Mouse (Mus musculus) lung, postnatal 0 days (tissue): ENCODE measurements around the gene Cacna1a. TPM values are rescaled to one million over a fixed set of nuclear protein-coding genes. Genes with fewer than 3 reads are reported as not detected.

Experiments used
- ATAC-seq: fragments of 200-750 bp; cut with Nextera tagmentation; 2 replicates; pipeline ENCODE4 v1.8.0; 2017; ENCODE audit warnings: moderate library complexity
- DNase-seq: peaks from one replicate; pipeline ENCODE4 v3.0.0-alpha.2; 2016; ENCODE audit warnings: low spot score
- H3K27ac ChIP-seq: fragments of 300-500 bp; sonication (generic); 2 replicates; pipeline ENCODE4 v1.5.1; 2014; ENCODE audit warnings: antibody characterized with exemption, mild to moderate bottlenecking, low read length, mixed read lengths
- H3K27me3 ChIP-seq: fragments of 300-500 bp; sonication (generic); replicated peaks from 2 replicates; pipeline ENCODE4 v1.6.1; 2014; ENCODE audit warnings: low read length, mixed read lengths; ENCODE audit not compliant: insufficient read depth
- H3K36me3 ChIP-seq: fragments of 300-500 bp; sonication (generic); 2 replicates; pipeline ENCODE4 v1.6.1; 2014; ENCODE audit warnings: low read length, mixed read lengths; ENCODE audit not compliant: insufficient read depth
- H3K4me1 ChIP-seq: fragments of 300-500 bp; sonication (generic); 2 replicates; pipeline ENCODE4 v1.6.1; 2014; ENCODE audit warnings: antibody characterized with exemption, low read depth, low read length, mixed read lengths; ENCODE audit not compliant: insufficient read depth
- H3K4me2 ChIP-seq: fragments of 300-500 bp; sonication (generic); replicated peaks from 2 replicates; pipeline ENCODE4 v1.6.1; 2014; ENCODE audit warnings: low read depth, mild to moderate bottlenecking, low read length, moderate library complexity, mixed read lengths
- H3K4me3 ChIP-seq: fragments of 300-500 bp; sonication (generic); 2 replicates; pipeline ENCODE4 v1.5.1; 2014; ENCODE audit warnings: low read depth, low read length
- H3K9ac ChIP-seq: fragments of 300-500 bp; sonication (generic); replicated peaks from 2 replicates; pipeline ENCODE4 v1.6.1; 2014; ENCODE audit warnings: low read depth, mild to moderate bottlenecking
- H3K9me3 ChIP-seq: fragments of 300-500 bp; sonication (generic); 2 replicates; pipeline ENCODE4 v1.6.1; 2016; ENCODE audit warnings: low read length, mixed read lengths
- CTCF ChIP-seq: IDR thresholded peaks from 2 replicates; pipeline ENCODE4 v1.5.1; 2016; ENCODE audit warnings: antibody characterized with exemption, mild to moderate bottlenecking
- EP300 ChIP-seq: IDR thresholded peaks from 2 replicates; pipeline ENCODE4 v1.6.1; 2016; ENCODE audit warnings: antibody characterized with exemption, mild to moderate bottlenecking, control low read depth
- WGBS: fragments of 180-500 bp; shearing (Covaris S2); extraction: QIAGEN DNeasy Blood & Tissue Kit; methylation state at CpG from one replicate; pipeline ENCODE4 v1.1.7; 2014; 5-methylcytosine and 5-hydroxymethylcytosine counted together
- polyA plus RNA-seq: library from polyadenylated mRNA; unstranded; fragments of >200 nt; fragmentation: Nextera tagmentation; extraction: Ambion mirVana; gene quantifications from 2 replicates; pipeline ENCODE4 v1.2.1, GENCODE M21; 2015

Gene Cacna1a
- polyA plus RNA-seq, 1 experiment from 2014 or later: 3.3 TPM

GRCm38 (mm10) chr8:84429492-84429891, 41.3 kb downstream of the Cacna1a start:
- ATAC-seq (no peak), DNase-seq (no peak)
- H3K9ac ChIP-seq: no peak overlapping the region
- 22% methylated on average over 5 of the region's 5 CpGs for WGBS
- H3K9me3 ChIP-seq: no peaks in the 10 kb centered on the region
- no peak overlapping the region for H3K4me2 ChIP-seq
- no peaks in the 10 kb centered on the region for H3K36me3 ChIP-seq
- no peaks in the 10 kb centered on the region for H3K4me1 ChIP-seq
- no peak overlapping the region for H3K27ac ChIP-seq
- TF ChIP-seq EP300: no peak
- TF ChIP-seq CTCF: no peak
- H3K4me3 ChIP-seq: no peak overlapping the region
- H3K27me3 ChIP-seq: no peaks in the 10 kb centered on the region

GRCm38 (mm10) chr8:84435370-84435769, 47.1 kb downstream of the Cacna1a start:
- H3K9ac ChIP-seq: no peak overlapping the region
- H3K27ac ChIP-seq: no peak overlapping the region
- no peaks in the 10 kb centered on the region for H3K9me3 ChIP-seq
- TF ChIP-seq EP300 (no peak), CTCF (no peak)
- H3K4me3 ChIP-seq: no peak overlapping the region
- no peak overlapping the region for H3K4me2 ChIP-seq
- no peak for ATAC-seq
- no peaks in the 10 kb centered on the region for H3K4me1 ChIP-seq
- no peaks in the 10 kb centered on the region for H3K27me3 ChIP-seq
- 51% methylated on average over 10 of the region's 10 CpGs for WGBS
- H3K36me3 ChIP-seq: no peaks in the 10 kb centered on the region
- no peak for DNase-seq

GRCm38 (mm10) chr8:84439813-84440212, 51.6 kb downstream of the Cacna1a start:
- Histone ChIP-seq H3K4me1 (no peaks in the 10 kb centered on the region), H3K27ac (no peak overlapping the region), H3K4me3 (no peak overlapping the region), H3K9ac (no peak overlapping the region), H3K4me2 (no peak overlapping the region), H3K27me3 (no peaks in the 10 kb centered on the region), H3K9me3 (no peaks in the 10 kb centered on the region), H3K36me3 (no peaks in the 10 kb centered on the region)
- ATAC-seq (no peak), DNase-seq (no peak)
- TF ChIP-seq EP300: no peak
- TF ChIP-seq CTCF: no peak
- 79% methylated on average over 7 of the region's 7 CpGs for WGBS

GRCm38 (mm10) chr8:84442043-84442442, 53.8 kb downstream of the Cacna1a start:
- TF ChIP-seq EP300: no peak
- DNase-seq: no peak
- 17% methylated on average over 1 of the region's 1 CpGs for WGBS

GRCm38 (mm10) chr8:84446571-84446991, 58.3 kb downstream of the Cacna1a start:
- no peaks in the 10 kb centered on the region for H3K27me3 ChIP-seq
- H3K36me3 ChIP-seq: no peaks in the 10 kb centered on the region
- no peak overlapping the region for H3K4me2 ChIP-seq
- H3K4me1 ChIP-seq: no peaks in the 10 kb centered on the region
- H3K4me3 ChIP-seq: no peak overlapping the region
- no peak overlapping the region for H3K9ac ChIP-seq
- ATAC-seq (no peak), DNase-seq (no peak)
- 74% methylated on average over 9 of the region's 9 CpGs for WGBS
- H3K27ac ChIP-seq: no peak overlapping the region
- TF ChIP-seq EP300 (no peak), CTCF (no peak)
- H3K9me3 ChIP-seq: no peaks in the 10 kb centered on the region

More at GRCm38 (mm10) chr8:84442043-84442442, 53.8 kb downstream of the Cacna1a start:
- Histone ChIP-seq H3K4me1 (no peaks in the 10 kb centered on the region), H3K4me2 (no peak overlapping the region), H3K27me3 (no peaks in the 10 kb centered on the region), H3K9me3 (no peaks in the 10 kb centered on the region), H3K4me3 (no peak overlapping the region), H3K36me3 (no peaks in the 10 kb centered on the region), H3K27ac (no peak overlapping the region), H3K9ac (no peak overlapping the region)
- ATAC-seq: no peak

GRCm38 (mm10) chr8:84454532-84454931, 66.3 kb downstream of the Cacna1a start:
- Histone ChIP-seq H3K4me2 (no peak overlapping the region), H3K4me1 (no peaks in the 10 kb centered on the region), H3K27ac (no peak overlapping the region), H3K27me3 (no peaks in the 10 kb centered on the region), H3K9me3 (no peaks in the 10 kb centered on the region), H3K36me3 (no peaks in the 10 kb centered on the region), H3K4me3 (no peak overlapping the region), H3K9ac (no peak overlapping the region)
- TF ChIP-seq EP300 (no peak), CTCF (peak; percentile 60)
- 26% methylated on average over 6 of the region's 6 CpGs for WGBS
- DNase-seq (peak; percentile 64), ATAC-seq (peak; percentile 44; the same call in 1 of the 2 replicates)

- H3K4me3 ChIP-seq: no peak overlapping the region
- no peak overlapping the region for H3K27ac ChIP-seq
- no peaks in the 10 kb centered on the region for H3K36me3 ChIP-seq
- H3K9me3 ChIP-seq: no peaks in the 10 kb centered on the region
- no peaks in the 10 kb centered on the region for H3K27me3 ChIP-seq
- no peak overlapping the region for H3K9ac ChIP-seq
- TF ChIP-seq CTCF (no peak), EP300 (no peak)
- H3K4me2 ChIP-seq: no peak overlapping the region
- 61% methylated on average over 7 of the region's 7 CpGs for WGBS
- DNase-seq (no peak), ATAC-seq (no peak)
- H3K4me1 ChIP-seq: no peaks in the 10 kb centered on the region
Observed at GRCm38 (mm10) chr8:84458853-84459252, 70.6 kb downstream of the Cacna1a start.
